Mouse (Mus musculus): ENCODE results near the gene Ggt7. TPM values are rescaled to one million over a fixed set of nuclear protein-coding genes. Genes with fewer than 3 reads are reported as not detected.

Ggt7 gene
- polyA plus RNA-seq (2012): 0.38 and 0.43 TPM in 2 replicates

DNA sequence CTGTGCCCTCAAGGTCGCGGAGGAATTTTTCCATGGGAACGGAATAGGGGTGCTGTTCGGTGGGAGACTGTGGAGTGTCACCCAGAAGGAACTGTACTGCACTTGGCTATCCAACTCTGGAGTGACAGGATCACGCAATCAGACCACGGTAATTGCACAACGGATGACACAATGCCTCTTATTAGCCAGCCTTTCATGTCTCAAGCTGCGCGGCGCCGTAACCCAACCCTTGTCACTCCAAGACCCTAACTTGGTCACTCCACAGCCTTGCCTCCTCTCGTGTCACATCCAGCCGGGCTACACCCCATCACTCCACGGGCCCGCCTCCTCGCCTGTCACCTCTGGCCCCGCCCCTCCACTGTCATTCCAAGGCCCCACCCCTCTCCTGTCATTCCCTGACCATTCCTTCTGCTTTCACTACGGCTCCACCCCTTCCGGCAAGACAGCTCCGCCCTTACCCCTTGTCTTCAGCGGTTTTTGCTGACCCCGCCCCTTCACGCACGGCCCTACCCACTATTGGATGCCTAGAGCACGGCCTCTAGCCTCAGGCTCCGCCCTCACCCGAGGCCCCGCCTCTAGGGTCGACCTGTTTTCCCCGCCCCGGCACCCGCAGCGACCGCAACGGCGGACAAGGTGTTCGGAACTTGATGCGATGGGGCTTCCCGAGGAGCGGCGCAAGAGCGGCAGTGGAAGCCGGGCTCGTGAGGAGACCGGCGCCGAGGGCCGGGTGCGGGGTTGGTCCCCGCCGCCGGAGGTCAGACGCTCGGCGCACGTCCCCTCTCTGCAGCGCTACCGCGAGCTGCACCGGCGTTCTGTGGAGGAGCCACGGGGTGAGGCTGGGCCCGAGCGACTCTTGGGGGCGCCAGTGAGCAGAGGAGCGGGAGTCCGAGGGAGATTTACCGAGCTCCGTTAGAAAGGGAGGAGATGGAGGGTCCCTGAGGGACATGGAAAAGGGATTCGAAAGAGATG lies at the start of gene Ggt7, which contains the start of gene Acss2:
Ggt7 (minus strand) TSS at position 783 of the 969 bp plus-strand sequence.
Acss2 (plus strand) TSS at position 494 of the 969 bp plus-strand sequence.

GRCm38 (mm10) chr2:155473570-155474088 lies 44.4 kb downstream of the Ggt7 start, which contains the start of gene Ncoa6:
Gene Ncoa6, minus strand, starts transcription at chr2:155473894.

Other genes with a start within 250 kb of the Ggt7 start
- gene Map1lc3a, start 241.9 kb downstream of the Ggt7 start, polyA plus RNA-seq (2012): 54.0 and 58.5 TPM in 2 replicates
- gene Pigu, start 160.8 kb downstream of the Ggt7 start, polyA plus RNA-seq (2012): 19.7 and 21.6 TPM in 2 replicates
- gene Trp53inp2, start 137.2 kb downstream of the Ggt7 start, polyA plus RNA-seq (2012): 18.4 and 19.9 TPM in 2 replicates
- 55.4 and 75.3 TPM in 2 replicates for gene Ncoa6, start 44.3 kb downstream of the Ggt7 start, polyA plus RNA-seq (2012)
- gene Acss2, start 289 bp downstream of the Ggt7 start, polyA plus RNA-seq (2012): 7.5 and 10.4 TPM in 2 replicates
- 16.0 and 16.6 TPM in 2 replicates for gene Gss, start 74.6 kb upstream of the Ggt7 start, polyA plus RNA-seq (2012)
- 0.11 and 0.34 TPM in 2 replicates for gene Myh7b, start 93.0 kb upstream of the Ggt7 start, polyA plus RNA-seq (2012)
- gene Trpc4ap, start 174.1 kb upstream of the Ggt7 start, polyA plus RNA-seq (2012): 90.8 and 99.6 TPM in 2 replicates
- gene Edem2, start 211.2 kb upstream of the Ggt7 start, polyA plus RNA-seq (2012): 103 and 158 TPM in 2 replicates
- gene Gm17581, start 217.6 kb upstream of the Ggt7 start, polyA plus RNA-seq (2012): not detected in 2 replicates
- 2.4 and 2.9 TPM in 2 replicates for gene Procr, start 232.9 kb upstream of the Ggt7 start, polyA plus RNA-seq (2012)